Mouse (Mus musculus) brain, embryonic 14.5 days (tissue): Measurements from ENCODE around the gene Ephb2.

Experiments
- CTCF ChIP-seq: fragments of 200-500 bp; IDR thresholded peaks from 2 replicates; pipeline ENCODE4 v1.5.1; 2012; ENCODE audit warnings: inconsistent platforms, mild to moderate bottlenecking, moderate library complexity, borderline replicate concordance; ENCODE audit not compliant: insufficient read depth, insufficient read length; ENCODE audit errors: extremely low read depth
- POLR2A ChIP-seq: fragments of 200-500 bp; IDR thresholded peaks from 2 replicates; pipeline ENCODE4 v1.6.1; 2012; ENCODE audit warnings: mild to moderate bottlenecking, inconsistent platforms, borderline replicate concordance; ENCODE audit not compliant: poor library complexity, insufficient read depth, insufficient read length, severe bottlenecking; ENCODE audit errors: extremely low read depth

DNA sequence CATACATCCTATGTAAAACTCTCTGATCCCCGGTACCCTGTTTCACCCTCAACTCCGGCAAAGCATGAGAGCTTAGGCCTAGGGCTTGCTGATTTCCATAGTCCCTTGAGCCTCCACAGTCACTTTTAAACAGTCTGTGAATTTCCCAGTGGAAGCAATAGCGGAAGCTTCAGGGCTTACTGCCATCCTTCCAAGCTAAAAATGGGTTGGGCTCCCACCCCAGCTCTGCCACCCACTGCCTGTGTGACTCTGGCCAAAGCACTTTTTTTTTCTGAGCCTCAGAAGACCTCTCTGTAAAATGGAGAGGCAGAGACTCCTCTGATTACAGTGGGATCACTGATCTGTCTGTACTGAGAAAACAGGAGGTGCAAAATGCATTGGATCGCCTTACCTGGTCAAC is 12.8 kb upstream of the Ephb2 start:
- no peak for TF ChIP-seq CTCF
- no peak for TF ChIP-seq POLR2A
